Mouse (Mus musculus): ENCODE results near the gene Tmem201. TPM values are rescaled to one million over a fixed set of nuclear protein-coding genes. Genes with fewer than 3 reads are reported as not detected.
A peak's percentile ranks its signal among the peaks of the same experiment; 100 is the strongest.
"Not testable (repeated sequence)": the region's sequence is repeated elsewhere in the genome, so short reads cannot be mapped to it uniquely, and the experiment has no call there.

Gene Tmem201
- 10 to 100 TPM; 63.5 to 75.6 (median 74.5) TPM for total RNA-seq (2022)

DNA sequence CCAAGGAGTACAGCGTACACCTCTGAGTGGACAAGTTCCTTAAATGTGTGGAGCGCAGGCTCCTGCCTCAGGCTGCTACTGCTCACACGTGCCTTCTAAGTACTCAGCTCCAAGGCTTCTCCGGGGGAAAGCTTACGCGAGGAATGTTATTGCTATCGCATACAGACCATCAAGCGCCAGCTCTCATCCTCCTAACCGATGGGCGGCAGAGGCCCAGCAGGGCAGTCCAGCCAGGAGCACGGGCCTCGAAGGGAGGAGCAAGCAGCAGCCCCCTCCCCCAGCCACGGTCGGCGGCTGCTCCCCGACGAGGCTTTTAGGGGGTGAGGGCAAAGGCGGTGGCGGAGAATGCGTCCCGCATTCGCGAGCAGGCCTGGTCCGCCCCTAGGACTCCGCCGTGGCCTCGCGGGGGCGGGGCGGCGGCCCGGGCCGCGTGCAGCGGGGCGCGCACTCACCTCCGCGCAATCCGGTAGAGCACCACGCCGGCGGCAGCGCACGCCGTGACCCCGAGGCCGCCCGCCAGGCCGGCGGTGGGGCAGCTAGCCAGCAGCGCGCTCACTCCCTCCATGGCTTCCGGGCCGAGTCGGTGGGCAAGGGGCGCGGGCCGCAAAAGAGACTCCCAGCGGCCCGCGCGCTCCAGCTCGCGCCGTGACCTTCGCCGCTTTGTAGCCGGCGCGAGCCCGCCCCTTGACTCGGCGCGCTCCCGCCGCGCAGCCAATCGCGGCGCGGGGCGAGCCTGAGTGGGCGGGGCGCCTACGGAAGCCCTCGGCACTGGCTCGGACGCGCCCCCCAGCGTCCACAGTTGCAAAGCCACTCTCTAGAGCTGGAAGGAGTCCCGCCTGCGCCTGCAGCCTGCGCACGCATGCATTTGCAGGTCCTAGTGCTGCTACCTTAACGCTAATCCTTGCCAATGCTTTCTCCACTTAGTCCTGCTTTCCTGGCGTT lies at the start of gene Tmem201:
TSS of gene Tmem201 (minus strand) at position 662 of the 942 bp plus-strand sequence.
- DNase-seq (ENCODE audit: low spot score in 2 of 2): peak; percentile 90 to 94

DNA sequence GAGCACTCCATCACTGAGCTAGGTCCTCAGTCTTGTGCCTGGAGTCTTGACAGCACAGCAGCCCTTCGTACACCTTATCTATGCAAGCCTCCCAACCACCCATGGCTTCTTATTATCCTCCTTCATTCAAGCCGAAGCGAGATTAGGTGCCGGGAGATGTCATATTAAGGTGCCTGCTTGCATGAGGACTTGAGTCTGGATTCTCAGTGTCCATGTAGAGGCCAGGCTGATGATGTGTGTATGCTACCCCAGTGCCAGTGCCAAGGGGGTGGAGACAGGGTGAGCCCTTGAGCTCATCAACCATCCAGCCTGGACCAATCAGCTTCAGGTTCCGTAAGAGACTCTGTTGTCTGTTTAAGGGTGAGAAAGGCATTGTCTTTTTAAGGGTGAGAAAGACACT lies 47.1 kb upstream of the Tmem201 start:
- no peak for DNase-seq (ENCODE audit: low spot score in 2 of 2)

DNA sequence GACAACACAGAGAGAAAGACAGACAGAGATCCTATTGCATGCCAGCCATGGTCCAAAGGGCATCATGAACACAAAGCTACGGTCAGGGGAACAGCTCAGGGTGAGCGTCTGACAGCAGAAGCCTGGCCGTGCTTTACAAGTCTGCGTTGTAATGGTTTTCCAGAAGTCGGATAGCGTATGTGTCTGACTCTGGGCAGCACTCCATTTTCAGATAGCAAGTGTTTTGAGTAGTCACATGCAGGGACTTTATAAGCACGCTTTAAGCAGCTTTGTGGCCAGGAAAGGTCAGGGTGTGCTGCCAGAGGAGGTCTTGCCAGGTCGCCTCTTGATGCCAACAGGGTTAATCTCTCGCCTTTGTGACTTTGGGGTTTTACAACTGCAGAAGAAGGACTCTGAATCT lies 46.5 kb upstream of the Tmem201 start:
- no peak for DNase-seq (ENCODE audit: low spot score in 2 of 2)

DNA sequence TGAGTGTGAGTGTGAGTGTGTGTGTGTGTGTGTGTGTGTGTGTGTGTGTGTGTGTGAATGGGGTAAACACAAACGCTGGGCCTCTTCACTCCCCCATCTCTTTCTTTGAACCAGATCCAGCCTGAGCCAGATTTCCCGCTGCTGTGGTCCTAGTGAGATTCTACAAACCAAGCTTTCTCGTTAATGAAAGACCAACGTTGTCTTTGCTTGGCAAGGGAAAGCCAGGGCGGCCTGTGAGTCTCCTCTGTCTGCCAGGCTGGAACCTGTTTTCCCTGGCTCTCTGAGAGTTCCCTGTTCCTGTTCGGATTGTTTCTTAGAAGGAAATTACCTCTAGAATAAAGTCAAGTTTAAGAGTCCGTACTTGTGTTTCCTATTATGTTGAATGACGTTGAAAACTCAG lies 45.1 kb upstream of the Tmem201 start:
- no peak for DNase-seq (ENCODE audit: low spot score in 2 of 2)

DNA sequence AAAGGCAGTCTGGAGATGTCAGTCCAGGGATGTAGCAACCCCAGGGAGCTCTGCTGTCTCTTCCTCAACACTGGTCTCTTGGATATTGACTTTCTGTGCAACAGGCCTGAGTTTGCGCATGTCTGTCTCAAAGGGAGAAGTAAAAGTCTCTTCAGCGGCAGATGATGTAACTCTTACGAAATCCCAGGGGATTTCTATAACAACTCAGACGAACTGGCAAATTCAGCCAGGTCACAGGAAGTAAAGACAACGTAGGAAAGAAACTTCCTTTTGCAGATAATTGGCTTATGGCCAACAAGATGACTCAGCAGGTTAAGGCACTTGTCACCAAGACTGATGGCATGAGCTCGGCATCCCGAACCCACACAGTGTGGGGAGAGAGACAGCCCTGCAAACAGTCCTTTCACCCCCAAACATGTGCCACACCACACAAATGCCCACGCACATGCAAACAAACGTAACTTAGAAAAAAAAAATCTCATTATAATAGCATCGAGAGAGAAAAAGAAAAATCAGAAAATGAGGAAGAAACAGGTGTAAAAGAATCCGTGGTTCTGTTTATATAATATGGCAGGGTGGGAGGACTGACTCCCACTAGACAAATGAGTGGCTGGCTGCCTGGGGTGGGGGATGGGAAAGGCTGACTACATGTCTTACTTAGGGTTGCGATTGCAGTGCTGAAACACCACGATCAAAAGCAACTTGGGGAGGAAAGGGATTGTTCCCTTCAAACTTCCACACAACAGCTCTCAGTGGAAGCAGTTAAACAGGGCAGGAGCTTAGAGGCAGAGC lies 42.9 kb upstream of the Tmem201 start:
- DNase-seq (ENCODE audit: low spot score in 2 of 2): no peak

DNA sequence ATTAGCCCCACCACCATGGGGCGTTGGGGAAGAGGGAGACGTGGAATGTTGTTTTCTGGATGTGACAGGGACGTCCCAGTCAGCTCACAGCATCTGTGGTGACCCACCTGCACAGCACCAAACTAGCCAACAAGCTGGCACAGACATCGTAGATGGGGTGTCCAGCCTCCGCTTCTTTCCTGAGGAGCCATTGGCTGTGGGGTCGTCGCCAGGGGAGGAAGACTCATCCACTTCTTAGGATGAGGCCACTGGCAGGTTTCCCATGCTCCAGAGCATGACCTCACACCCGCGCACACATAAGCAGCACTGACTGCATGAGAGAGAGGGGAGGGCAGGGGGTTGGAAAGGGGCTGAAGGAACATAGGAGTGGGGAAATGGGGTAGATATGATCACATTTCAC lies 42.1 kb upstream of the Tmem201 start:
- no peak for DNase-seq (ENCODE audit: low spot score in 2 of 2)

DNA sequence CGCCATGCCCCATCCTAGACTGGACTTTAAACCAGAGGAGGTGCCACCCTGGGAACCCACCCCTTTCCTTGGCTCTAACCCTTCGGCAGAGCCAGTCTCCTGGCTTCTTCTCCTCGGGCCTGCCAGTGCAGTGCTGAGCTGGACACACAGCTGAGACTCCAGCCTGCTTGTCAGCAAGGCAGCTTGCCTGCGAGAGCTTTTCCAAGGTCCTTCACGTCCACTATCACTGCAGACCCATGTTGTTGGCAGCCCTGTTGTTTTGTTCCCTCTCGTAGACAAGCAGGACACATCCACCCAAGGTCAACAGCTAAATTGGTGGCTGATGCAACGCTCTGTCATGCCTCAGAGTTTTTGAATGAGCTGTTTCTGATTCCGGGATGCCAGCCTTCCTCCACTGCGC lies 39.3 kb upstream of the Tmem201 start:
- no peak for DNase-seq (ENCODE audit: low spot score in 2 of 2)

DNA sequence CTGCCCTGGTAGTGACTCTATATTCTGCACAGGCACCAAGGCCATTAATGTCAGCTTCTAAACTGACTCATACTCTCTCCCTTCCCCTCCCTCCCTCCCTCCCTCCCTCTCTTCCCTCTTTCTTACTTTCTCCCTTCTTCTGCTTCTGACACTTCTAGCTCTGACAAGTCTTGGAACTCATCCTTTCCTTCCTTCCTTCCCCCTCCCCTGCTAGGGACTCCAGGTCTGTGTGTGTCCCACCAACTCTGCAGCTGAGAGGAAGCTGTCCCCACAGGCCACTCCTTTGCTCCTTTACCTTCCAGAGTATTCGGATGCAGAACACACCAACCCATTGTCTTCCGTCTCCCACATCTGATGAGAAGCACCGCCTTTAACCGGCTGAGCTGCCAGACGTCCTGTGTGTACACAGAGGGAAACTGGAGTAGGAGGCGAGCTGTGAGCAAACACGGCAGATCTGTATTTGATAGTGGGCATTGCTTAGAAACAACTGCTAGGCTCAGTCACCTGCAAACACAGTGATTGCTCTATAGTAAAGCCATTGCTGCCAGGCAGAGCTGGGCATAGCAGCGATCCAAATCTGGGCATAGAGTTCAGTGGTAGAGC lies 38.0 kb upstream of the Tmem201 start:
- no peak for DNase-seq (ENCODE audit: low spot score in 2 of 2)

DNA sequence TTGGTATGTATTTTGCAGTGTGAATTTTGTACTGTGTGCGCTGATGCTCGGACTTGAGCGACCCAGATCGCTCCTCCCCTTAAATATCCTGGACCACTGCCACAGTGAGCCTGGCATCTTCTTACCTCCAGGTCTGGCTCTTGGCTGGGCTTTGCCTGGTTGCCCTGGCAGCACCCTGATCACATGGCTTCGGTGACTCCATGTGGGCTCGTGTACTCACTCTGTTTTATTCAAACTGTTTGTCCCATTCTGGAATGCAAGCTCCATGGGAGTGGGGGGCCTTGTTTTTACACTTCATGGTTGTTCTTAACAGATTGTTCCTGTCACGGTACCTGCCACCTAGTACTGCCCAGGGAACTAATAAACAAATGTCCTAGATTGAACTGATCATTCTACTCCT lies 37.5 kb upstream of the Tmem201 start:
- DNase-seq (ENCODE audit: low spot score in 2 of 2): no peak

DNA sequence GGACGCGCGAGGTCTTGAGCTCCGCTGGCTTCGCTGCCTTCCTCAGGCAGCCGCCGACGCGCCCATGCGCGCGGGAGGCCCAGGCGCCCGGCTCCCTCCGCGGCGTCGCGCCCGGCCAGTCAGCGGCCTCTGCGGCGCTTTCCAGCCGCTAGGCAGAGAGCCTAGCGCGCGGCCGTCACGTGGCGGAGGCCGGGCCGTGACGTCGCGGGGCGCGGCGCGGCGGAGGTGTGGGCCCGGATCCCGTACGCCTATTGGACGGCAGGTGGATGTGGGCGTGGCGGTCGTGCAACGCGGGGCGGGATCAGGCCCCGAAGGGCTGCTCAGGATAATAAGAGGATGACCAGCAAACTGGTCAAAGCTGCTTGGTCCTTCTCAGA lies 36.2 kb upstream of the Tmem201 start, which contains the start of gene Slc25a33:
TSS of gene Slc25a33 (minus strand) at position 184 of the 377 bp plus-strand sequence.
- peak; percentile 93 to 96 for DNase-seq (ENCODE audit: low spot score in 2 of 2)

DNA sequence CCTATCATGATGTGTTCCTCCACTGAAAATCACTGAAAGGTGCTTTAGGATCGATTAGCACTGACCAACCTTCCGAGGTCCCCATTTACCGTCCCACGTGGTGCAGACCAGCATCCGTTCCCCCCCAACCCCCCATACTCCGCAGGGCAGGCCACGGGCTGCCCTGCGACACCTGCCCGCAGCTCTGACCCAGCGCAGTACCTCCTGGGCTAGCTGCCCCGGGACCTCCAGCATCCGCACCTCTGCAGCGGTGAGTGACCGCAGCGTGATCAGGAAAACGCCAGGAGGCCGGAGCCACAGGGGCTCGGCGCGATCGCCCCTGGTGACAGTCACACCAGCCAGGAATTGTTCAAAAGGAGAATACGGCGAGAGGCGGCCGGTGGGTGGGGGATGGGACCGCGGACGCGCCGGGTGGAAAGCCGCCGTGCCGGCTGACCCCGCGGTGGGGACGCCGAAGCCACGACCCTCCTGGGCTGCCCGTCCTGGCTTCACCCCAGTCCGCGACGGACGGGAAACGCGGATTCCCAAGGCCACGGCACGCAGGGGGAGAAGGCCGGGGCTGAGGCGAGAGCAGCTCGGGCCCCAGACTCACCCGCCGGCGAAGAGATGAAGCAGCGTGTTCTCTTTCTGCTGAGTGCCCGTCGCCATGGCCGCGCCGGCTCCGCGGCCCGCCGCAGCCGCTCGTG lies 35.7 kb upstream of the Tmem201 start:
- no peak for DNase-seq (ENCODE audit: low spot score in 2 of 2)

DNA sequence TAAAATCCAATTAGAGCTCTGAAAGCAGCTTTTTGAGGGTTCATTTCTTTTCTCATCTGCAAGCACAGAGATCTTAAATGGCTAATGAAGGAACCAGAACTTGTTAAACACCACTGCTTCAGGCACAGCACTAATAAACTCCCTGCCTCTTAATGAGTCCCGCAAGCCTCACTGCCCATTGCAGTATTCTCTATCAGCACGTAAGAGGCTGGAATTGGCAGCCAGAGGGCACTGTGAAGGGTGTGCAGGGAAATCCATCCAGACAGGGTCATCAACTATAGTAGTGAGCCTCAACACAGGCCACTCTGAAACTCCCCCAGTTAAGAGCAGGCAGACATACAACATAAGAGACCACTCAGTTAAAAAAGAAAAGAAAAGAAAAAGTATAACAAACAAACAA lies 34.5 kb upstream of the Tmem201 start:
- DNase-seq (ENCODE audit: low spot score in 2 of 2): no peak

DNA sequence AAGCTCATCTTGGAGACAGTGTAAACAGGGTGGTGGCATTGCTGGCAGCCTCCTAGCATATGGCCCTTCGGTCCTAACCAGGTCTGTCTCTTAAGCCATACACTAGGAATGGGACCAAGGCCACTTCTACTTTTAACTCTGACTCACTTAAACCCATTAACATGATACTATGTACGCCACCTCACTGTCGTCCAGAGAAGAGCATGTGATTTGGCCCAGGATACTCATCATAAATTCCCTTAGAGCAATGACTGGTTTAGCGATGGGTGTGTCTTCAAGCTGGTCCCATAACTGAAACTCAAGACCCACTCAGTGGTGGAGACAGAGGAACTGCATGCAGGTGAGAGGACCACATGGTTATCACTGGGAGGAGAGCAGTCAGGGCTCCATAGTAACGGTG lies 27.4 kb upstream of the Tmem201 start:
- DNase-seq (ENCODE audit: low spot score in 2 of 2): no peak

DNA sequence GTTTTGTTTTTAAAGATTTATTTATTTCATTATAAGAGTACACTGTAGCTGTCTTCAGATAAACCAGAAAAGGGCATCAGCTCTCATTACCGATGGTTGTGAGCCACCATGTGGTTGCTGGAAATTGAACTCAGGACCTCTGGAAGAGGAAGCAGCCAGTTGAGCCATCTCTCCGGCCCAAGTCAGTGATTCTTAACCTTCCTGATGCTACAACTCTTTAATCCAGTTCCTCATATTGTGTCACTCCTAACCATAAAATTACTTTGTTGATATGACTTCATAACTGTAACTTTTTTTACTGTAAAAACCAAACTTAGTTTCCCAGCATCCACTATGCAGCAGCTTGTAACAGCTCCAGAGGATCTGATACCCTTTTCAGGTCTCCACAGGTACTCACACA lies 25.5 kb upstream of the Tmem201 start:
- DNase-seq (ENCODE audit: low spot score in 2 of 2): no peak

DNA sequence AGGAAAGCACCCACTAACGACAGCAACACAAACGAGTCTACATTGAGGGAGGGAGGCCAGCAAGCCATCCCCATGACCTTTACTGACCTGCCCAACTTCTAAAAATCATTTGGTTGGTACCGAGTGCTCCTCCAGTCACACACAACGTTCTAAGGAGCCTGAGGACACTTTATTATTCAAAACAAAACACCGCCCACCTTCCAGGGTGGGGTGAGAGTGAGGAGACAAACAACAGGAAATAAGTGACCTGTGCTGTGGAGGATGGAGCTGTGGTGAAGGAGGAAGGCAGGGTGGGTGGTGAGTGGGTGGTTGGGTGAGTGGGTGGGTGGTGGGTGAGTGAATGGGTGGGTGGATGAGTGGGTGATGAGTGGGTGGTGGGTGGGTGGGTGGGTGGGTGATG lies 21.7 kb upstream of the Tmem201 start:
- no peak for DNase-seq (ENCODE audit: low spot score in 2 of 2)

DNA sequence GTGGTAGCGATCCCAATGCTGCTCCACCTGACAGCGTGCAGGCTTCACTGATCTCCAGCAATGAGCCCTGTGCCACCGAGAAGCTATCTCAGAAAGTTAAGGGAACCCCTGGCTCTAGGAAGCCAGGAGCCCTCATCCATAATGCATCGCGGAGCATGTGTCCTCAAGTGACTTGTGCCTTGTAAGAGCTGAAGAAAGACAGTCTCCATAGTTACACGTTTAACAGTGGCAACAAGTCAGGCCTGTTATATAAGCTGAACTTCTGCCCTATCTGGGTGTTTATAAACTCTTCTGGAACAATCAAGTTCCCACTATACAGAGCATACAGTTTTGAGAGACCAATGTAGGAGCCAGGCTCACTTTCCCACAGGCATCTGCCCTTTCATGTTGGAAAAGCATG lies 20.6 kb upstream of the Tmem201 start:
- DNase-seq (ENCODE audit: low spot score in 2 of 2): no peak

DNA sequence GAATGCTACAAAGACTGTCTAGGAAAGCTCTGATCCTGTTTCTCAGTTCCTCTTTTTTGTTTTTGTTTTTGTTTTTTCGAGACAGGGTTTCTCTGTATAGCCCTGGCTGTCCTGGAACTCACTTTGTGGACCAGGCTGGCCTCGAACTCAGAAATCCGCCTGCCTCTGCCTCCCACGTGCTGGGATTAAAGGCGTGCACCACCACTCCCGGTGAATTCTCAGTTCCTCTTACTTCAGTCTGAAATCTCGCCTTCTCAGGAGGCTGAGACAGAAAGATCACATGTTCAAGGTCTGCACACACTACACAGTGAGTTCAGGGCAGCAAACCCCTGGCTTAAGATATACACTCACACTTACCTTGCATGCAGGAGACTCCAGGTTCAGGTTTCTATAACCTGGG lies 18.7 kb upstream of the Tmem201 start:
- DNase-seq (ENCODE audit: low spot score in 2 of 2): not testable (repeated sequence)

DNA sequence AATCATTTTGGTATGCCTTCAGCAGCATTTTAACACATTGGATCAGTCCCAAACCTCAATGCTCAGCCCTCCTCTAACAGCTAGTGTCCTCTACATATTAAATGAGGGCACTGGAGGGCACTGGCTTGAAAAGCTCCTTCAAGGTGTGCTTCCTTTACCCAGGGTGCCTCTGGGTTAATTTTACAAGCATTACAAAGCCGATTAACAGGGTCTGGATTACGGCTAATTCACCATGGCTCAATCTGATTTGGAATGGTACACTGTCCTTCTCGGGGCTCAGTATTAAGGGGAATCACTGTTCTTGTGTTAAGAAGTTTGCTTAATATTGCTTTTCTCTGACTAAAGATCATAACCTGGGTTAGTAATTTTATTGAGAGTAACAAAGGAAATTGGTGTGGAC lies 15.0 kb upstream of the Tmem201 start:
- no peak for DNase-seq (ENCODE audit: low spot score in 2 of 2)

DNA sequence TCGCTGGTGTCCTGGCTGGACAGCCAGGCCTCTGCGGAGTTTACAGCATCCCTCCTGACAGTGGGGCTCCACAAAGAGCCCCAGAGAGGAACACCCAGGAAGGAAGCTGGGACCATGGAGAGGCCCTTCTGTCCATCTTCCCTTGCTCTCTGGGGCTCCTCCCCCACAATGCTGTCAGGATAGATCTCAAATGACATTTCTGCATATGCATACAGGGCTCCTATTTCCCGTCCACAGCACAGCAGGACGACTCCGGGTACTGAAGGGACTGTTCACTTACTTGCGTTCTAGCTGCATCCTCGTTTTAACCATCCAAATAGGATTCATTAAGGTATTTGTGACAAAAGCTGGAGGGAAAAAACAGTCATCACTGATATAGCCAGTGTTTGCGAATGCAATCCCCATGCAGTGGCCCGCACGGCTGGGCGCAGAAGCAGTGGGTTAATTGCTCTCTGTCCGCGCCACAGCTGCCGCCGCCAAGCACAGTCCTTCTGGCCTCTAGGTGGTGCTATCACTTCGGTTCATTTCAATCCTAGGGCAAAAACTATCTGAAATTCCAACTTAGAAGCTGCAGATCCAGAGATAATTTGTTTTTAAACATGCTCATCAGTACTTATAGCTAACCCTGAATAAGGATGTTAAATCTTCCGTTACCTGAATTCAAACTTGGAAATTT lies 14.4 kb upstream of the Tmem201 start:
- peak in 1 of 2 experiments; percentile 59 for DNase-seq (ENCODE audit: low spot score in 2 of 2)

DNA sequence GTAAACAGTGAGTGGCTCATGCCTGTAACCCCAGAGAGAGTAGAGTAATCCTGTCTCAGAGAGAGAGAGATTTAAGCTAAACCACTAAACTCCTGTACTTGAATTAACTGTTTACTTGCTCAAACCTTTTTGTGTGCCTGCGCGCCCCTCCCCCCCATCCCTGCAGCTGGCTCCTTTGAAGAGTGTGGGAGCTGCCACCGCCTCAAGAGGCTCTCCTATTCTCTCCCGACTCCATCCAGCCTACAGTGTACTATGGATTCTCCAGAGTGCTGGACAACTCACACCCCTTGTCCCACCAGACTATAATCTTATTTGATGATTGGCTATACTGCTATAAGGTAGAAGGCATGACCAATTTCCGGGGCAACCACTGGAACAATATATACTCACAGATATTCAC lies 12.8 kb upstream of the Tmem201 start:
- DNase-seq (ENCODE audit: low spot score in 2 of 2): no peak

DNA sequence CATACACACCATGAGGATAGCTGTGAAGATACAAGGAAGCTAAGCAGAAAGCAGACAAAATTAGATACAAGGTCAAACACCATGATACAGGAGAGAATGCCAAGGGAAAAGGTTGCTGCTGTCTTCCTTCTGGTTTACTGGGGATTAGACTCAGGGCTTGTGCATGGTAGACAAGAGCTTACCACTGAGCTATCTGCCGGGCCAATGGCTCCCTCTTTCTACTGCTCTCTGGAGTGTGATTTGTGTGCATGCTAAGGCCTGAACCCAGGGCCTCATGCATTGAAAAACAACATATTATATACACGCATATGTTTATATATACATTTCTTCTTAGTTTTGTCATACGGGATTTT lies 11.8 kb upstream of the Tmem201 start:
- not testable (repeated sequence) for DNase-seq (ENCODE audit: low spot score in 2 of 2)

Data from layer of hippocampus, adult 8-10 months (tissue).